Mouse (Mus musculus): ENCODE data around the gene Gm21962. TPM values are rescaled to one million over a fixed set of nuclear protein-coding genes. Genes with fewer than 3 reads are reported as not detected.
A peak's percentile ranks its signal among the peaks of the same experiment; 100 is the strongest.
"Not testable (repeated sequence)": the region's sequence is repeated elsewhere in the genome, so short reads cannot be mapped to it uniquely, and the experiment has no call there.

The Gm21962 gene
- total RNA-seq (2021): not detected
- long read RNA-seq, experiment 1: 0 reads
- long read RNA-seq, experiment 2: 0 reads

- H3K27ac ChIP-seq; H3K4me3 ChIP-seq; DNase-seq; intact Hi-C loops (cut with DNase I): not testable (repeated sequence)
These were observed at the start of gene Gm21962 for GRCm38 (mm10) chr3:137671224-137671623. Gene Gm21962 (plus strand): TSS chr3:137671524.

- Histone ChIP-seq H3K27ac (peak overlapping the region; percentile 97), H3K4me3 (peak overlapping the region; percentile 94)
- peak; percentile 40 for DNase-seq
- intact Hi-C loops (cut with DNase I): loop anchor here (5.0 kb wide), 1 partner anchor 110 kb away; no protein-coding TSS in a partner anchor
- no peak for TF ChIP-seq CTCF (IDR thresholded peaks at IDR 0.05)
These were observed 49.2 kb upstream of the Gm21962 start for GRCm38 (mm10) chr3:137622091-137622490.

DNA sequence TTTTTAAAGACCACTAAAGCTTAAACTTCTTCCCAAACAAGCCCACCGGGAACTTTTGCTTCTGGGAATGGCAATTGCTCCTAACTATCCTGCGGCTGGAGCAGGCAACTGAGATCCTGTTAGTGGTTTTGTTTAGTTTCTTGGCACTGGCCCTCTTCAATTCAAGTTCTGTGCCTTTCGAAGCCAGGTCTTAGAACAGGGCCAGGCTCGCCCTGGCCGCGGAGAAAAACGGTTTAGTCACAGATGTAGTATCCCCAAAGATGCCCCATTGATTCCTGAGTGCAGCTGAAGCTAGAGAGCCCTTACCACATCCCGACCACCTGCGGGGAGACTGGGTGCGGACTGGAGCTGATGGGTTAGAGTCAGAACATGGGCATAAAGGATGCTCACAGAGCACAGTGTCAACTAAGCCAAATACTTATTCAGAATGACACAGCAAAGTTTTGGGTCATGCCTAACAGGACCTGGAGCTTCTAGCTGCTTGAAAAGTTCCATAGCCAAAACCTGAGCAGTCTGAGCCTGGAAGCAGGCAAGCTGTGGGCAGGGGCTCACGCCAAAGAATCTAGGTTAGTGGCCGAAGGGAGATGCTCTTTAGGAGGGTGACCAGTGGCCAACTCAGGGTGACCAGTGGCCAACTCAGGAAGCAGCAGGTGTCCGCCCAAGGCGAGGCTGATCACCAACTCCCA, 48.3 kb upstream of the Gm21962 start:
- intact Hi-C loops (cut with DNase I): loop anchor here (5.0 kb wide), 1 partner anchor 111 kb away; no protein-coding TSS in a partner anchor
- peak overlapping the region; percentile 97 for H3K27ac ChIP-seq
- TF ChIP-seq CTCF (IDR thresholded peaks at IDR 0.05): no peak

GRCm38 (mm10) chr3:137623581-137624362, 47.6 kb upstream of the Gm21962 start:
- peak overlapping the region; percentile 94 for H3K4me3 ChIP-seq
- DNase-seq: peak; percentile 96
- no peak for TF ChIP-seq CTCF (IDR thresholded peaks at IDR 0.05)
- H3K27ac ChIP-seq: peak overlapping the region; percentile 97
- intact Hi-C loops (cut with DNase I): loop anchor here (1.0 to 5.0 kb wide), 2 partner anchors 61 to 111 kb away; no protein-coding TSS in a partner anchor

More for the DNA sequence above, 48.3 kb upstream of the Gm21962 start:
- DNase-seq: no peak
- H3K4me3 ChIP-seq: peak overlapping the region; percentile 94

GRCm38 (mm10) chr3:137625054-137625453, 46.3 kb upstream of the Gm21962 start:
- peak; percentile 80 for DNase-seq
- TF ChIP-seq CTCF (IDR thresholded peaks at IDR 0.05): no peak
- H3K4me3 ChIP-seq: peak overlapping the region; percentile 94
- peak overlapping the region; percentile 97 for H3K27ac ChIP-seq
- intact Hi-C loops (cut with DNase I): no loop called here

- intact Hi-C loops (cut with DNase I): no loop called here
- Histone ChIP-seq H3K27ac (no peak overlapping the region), H3K4me3 (no peak overlapping the region)
- DNase-seq: no peak
- no peak for TF ChIP-seq CTCF (IDR thresholded peaks at IDR 0.05)
These were observed 37.6 kb upstream of the Gm21962 start for GRCm38 (mm10) chr3:137633726-137634125.

- Histone ChIP-seq H3K27ac (no peak overlapping the region), H3K4me3 (no peak overlapping the region)
- no peak for TF ChIP-seq CTCF (IDR thresholded peaks at IDR 0.05)
- DNase-seq: no peak
- intact Hi-C loops (cut with DNase I): no loop called here
These were observed 34.8 kb upstream of the Gm21962 start for GRCm38 (mm10) chr3:137636571-137636970.

DNA sequence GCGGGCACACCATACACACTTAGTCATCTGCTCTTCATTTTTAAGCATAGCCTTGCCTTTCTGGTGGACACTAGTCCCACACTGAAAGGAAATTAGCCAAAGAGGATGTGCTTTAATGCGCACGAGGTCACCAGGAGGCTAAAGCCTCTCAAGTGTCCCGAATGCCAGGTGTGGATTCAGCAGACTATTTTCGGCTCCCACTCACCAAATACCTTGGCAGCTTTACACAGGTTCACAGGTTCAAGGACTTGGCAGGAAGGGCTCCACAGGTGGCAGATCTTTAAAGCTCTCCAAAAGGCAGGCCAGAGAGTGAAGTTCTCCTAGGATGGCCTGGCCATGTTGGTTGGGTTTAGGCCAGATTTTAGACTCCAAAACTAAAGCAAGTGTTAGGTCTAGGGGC, 30.1 kb upstream of the Gm21962 start:
- Histone ChIP-seq H3K4me3 (no peak overlapping the region), H3K27ac (peak overlapping the region; percentile 73)
- no peak for TF ChIP-seq CTCF (IDR thresholded peaks at IDR 0.05)
- intact Hi-C loops (cut with DNase I): loop anchor here (5.0 kb wide), 3 partner anchors 79 to 114 kb away; no protein-coding TSS in a partner anchor
- DNase-seq: peak; percentile 80

- Histone ChIP-seq H3K4me3 (peak overlapping the region; percentile 3; the same call in 1 of the 2 replicates), H3K27ac (peak overlapping the region; percentile 51)
- no peak for TF ChIP-seq CTCF (IDR thresholded peaks at IDR 0.05)
- intact Hi-C loops (cut with DNase I): loop anchor here (5.0 kb wide), 3 partner anchors 80 to 115 kb away; no protein-coding TSS in a partner anchor
- DNase-seq: no peak
These were observed 29.2 kb upstream of the Gm21962 start for GRCm38 (mm10) chr3:137642137-137642536.

DNA sequence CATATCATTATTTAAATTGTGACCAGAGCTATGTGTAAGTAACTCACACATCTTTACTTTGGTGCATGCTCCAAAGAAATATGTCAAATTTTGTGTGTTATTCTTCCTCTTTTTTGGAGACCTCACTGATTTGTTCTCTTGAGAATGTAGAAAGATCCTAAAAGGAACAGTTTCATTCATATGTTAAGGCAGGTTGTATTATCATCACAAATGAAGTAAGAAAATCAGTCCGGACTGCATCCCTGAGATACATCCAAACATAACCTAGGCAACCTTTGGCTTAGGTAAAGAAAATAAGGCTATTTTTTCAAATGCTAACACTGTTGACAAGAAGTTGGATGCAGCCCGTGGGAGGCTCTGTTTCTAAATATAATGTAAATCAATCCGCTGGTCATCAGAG, 28.8 kb upstream of the Gm21962 start:
- peak overlapping the region; percentile 51 for H3K27ac ChIP-seq
- H3K4me3 ChIP-seq: peak overlapping the region; percentile 3; the same call in 1 of the 2 replicates
- no peak for DNase-seq
- TF ChIP-seq CTCF (IDR thresholded peaks at IDR 0.05): no peak
- intact Hi-C loops (cut with DNase I): loop anchor here (5.0 kb wide), 3 partner anchors 80 to 115 kb away; no protein-coding TSS in a partner anchor

GRCm38 (mm10) chr3:137644081-137644480, 27.2 kb upstream of the Gm21962 start:
- DNase-seq: no peak
- intact Hi-C loops (cut with DNase I): loop anchor here (5.0 kb wide), 3 partner anchors 82 to 117 kb away; no protein-coding TSS in a partner anchor
- H3K4me3 ChIP-seq: no peak overlapping the region
- TF ChIP-seq CTCF (IDR thresholded peaks at IDR 0.05): no peak
- H3K27ac ChIP-seq: peak overlapping the region; percentile 57

DNA sequence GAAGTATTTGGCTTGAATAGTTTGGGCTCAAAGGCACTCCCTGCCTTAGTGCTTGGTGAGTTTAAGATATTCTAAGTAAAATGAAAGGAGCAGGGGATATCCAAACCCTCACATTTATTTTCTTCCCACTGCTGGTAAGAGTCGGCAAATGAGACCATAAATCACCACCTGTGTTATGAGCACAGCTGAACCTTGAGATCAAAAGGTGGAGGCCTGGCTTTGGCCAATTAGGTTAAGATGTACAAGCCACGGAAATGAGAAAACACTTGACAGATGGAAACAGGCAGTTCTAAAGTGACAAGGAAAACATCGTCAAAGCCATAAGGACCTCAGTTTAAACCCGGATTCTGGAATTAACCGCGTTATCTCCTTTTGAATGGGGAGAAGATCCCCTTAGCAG, 26.4 kb upstream of the Gm21962 start:
- intact Hi-C loops (cut with DNase I): loop anchor here (5.0 kb wide), 3 partner anchors 83 to 118 kb away; no protein-coding TSS in a partner anchor
- DNase-seq: no peak
- H3K27ac ChIP-seq: peak overlapping the region; percentile 57
- no peak overlapping the region for H3K4me3 ChIP-seq
- no peak for TF ChIP-seq CTCF (IDR thresholded peaks at IDR 0.05)

Measured in gastrocnemius, adult 2 months (tissue).